Mouse (Mus musculus) megakaryocyte, embryonic 14.5 days (primary cell): Measurements from ENCODE around the gene Kmt2b.

ENCODE experiments used
- FLI1 ChIP-seq: IDR thresholded peaks from 2 replicates; pipeline ENCODE4 v1.6.1; 2012; ENCODE audit warnings: low read length, inconsistent platforms, mixed read lengths
- GATA1 ChIP-seq: IDR thresholded peaks from 3 replicates; pipeline ENCODE4 v1.6.1; 2012; ENCODE audit warnings: mixed read lengths, low read length, inconsistent platforms, borderline replicate concordance

GRCm38 (mm10) chr7:30581547-30581946, 7.0 kb downstream of the Kmt2b start:
- TF ChIP-seq GATA1 (no peak), FLI1 (no peak)
